Mouse (Mus musculus): ENCODE results near the gene Tbc1d24. TPM values are rescaled to one million over a fixed set of nuclear protein-coding genes. Genes with fewer than 3 reads are reported as not detected.
"Not testable (repeated sequence)": the region's sequence is repeated elsewhere in the genome, so short reads cannot be mapped to it uniquely, and the experiment has no call there.

Tbc1d24 gene
- polyA plus RNA-seq, 3 experiments from 2014 or later = 0.66 to 1.4 (median 1.0) TPM

DNA sequence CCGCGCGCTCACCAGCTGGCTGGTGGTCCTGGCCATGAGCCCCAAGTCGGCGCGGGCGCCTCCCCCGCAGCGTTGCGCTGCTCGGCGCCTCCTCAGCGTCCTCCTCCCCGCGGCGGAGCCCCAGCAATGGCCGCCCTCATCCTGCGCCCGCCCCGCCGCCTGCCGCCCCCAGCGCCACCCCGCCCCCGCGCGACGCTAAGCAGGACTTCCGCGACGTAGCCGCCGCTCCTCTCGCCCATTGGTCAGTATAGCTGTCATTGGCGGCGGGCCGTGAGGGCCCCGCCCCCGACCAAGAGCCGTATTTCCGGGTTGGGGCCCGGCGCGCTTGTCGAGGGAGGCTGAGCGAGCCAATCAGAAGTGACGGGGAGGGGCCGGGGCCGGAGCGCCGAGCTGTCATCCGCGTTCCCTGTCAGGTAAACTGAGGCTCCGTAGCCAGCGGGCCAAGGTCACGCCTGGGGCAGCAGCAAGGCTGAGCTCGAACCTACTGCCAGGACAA is 63.9 kb downstream of the Tbc1d24 start:
- ATAC-seq = peak; percentile 95

DNA sequence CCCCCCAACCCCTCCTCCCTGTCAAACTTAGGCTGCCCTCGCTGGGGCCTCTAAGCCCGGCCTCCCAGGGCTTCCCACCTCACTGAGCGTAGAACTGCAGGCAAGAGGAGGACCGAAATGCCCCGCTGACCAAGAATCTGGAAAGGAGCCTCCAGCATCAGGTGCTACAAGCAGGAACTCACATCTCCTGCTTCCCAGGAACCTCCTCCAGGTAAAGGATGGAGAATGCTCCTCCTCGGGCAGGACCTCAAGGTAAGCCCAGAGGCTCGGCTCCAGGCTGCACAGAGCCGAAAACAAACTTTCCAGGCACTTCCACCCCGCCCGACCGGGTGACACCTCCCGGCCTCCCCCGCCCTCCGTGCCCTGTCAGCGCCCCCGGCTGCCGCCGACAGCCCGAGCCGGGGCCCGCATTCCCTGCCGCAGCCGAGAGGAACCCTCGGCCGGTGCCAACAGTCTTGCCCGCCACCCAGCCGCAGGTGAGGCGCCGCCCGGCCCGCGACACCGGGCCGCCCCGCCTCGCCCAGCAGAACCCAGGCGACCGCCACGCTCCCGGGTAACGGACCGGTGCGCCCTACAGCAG is 64.4 kb downstream of the Tbc1d24 start:
- peak; percentile 13 for ATAC-seq

DNA sequence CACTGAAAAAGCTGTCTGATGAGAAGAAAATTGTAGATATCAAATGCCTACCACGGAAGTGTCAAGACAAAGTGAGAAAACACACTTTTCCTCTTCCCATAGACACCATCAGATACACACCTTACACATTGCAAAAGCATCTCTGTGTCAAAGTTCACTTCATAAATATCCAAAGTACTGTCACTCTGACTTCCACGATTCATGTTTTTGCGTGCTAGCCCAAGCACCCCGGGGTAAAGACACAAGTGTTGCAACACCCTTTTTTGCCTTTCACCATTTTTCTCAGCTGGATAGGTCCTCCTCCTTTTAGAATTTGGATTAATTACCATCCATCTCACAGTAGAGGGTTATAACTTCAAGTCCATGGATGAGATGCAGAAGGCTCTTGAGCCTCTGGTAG is 65.4 kb downstream of the Tbc1d24 start:
- ATAC-seq = no peak

DNA sequence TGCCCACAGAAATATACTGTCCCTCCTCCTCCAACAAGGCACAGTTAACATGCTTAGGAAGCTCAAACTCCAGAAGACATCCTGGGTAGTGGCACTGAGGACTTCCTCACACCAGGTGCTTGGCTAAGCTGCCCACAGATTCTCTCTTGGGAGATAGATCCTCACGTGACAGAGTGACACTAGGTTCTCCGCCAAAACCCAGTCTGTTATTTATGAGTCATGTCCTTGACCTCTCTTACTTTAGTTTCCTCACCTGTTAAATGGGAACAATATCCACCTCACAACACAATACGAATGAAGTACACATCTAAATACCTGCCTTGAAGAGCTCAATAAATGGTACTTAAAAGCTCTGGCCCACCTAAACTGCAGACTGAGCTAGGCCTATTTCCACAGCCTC is 66.1 kb downstream of the Tbc1d24 start:
- no peak for ATAC-seq

DNA sequence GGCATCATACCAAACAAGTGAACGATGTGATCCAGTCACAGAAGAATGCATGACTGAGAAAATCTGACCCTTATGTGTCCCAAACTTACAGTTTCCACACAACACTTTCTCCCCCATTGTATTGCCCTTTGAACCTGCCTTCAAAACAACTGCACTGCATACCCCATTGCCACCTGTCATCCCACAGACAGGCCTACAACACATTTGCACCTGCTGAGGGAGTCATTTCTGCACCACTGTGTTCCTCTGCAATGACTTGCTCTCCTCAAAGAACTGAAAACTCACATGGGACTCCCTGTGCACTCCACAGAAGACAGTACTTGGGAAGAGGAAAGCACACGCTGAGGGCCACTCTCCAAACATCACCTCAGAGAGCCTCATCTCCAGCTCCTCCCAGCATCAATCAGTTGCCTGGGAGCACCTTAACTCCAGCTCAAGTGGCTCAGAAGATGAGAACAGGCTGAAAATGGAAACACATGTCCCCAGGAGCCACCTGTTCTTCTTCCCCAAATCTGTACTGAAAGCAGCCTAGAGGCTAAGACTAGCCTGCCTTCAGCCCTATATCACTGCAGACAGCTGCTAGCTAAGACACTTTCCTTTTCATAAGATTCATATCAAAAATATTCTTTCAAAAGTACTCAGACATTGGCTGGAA is 68.0 kb downstream of the Tbc1d24 start:
- ATAC-seq = no peak

DNA sequence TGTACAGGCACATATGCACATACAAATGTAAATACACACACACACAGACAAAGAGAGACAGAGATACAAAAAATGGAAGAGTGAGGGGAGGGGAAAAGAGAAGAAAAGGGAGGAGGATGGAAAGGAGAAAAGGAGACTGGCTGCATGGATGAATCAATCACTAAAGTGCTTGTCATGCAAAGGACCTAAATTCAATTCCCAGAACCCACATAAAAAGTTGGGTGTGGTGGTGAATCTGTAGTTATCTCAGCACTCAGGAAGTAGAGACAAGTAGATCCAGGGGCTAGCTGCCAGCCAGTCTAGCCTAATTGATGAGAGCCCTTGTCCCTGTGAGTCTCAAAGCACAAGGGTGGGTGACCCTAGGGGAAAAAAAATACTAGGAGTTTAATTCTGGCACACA is 71.3 kb downstream of the Tbc1d24 start:
- ATAC-seq = no peak

DNA sequence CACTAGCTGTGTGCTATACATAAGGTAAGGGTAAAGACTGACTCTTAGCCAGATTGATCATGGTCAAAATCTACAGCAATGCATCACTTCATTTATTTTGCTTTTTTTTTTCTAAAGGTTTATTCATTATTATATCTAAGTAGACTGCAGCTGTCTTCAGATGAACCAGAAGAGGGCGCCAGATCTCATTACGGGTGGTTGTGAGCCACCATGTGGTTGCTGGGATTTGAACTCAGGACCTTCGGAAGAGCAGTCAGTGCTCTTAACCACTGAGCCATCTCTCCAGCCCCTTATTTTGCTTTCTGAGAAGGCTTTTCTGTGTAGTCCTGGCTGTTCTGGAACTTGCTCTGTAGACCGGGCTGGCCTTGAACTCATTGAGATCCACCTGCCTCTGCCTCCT is 72.4 kb downstream of the Tbc1d24 start:
- ATAC-seq = not testable (repeated sequence)

DNA sequence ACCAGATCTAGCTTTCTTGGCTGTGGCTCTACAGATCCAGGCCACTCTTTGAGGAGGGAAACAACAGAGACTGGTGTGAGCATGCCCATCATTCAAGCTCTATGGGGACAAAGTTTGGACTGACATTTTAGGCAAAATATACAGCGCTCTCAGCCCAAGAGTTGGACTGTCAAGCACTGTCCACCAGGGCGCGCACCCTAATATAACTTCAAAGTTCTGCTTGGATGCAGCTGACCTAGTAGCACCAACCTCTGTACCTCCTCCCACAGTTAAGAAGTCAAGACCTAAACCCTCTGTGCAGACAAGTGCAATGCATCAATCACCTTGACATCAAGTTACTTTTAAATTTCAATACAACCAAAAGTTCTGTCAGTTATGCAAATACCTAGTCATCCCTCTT is 73.8 kb downstream of the Tbc1d24 start:
- no peak for ATAC-seq

DNA sequence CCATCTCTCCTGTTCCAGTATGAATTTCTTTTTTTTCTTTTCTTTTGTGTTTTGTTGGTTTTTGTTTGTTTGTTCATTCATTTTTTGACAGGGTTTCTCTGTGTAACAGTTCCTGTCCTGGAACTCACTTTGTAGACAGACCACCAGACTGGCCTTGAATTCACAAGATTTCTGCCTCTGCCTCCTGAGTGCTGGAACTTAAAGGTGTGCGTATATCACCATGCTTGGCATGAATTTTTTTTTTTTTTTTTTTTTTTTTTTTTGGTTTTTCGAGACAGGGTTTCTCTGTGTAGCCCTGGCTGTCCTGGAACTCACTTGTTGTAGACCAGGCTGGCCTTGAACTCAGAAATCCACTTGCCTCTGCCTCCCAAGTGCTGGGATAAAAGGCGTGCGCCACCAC is 76.1 kb downstream of the Tbc1d24 start:
- not testable (repeated sequence) for ATAC-seq

DNA sequence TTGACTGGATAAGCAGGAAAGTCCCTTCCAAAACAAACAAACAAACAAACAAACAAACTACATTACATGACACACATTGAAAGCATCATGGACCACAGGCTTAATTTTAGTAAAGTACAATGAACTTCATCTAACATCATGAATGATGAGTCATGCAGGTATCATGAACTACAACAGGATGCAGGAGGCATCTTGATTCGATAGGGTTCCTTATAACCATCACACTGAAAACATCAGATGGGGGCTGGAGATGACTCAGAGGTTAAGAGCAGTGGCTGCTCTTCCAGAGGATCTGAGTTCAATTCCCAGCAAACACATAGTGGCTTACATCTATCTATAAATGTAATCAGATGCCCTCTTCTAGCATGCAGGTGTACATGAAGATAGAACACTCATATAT is 77.8 kb downstream of the Tbc1d24 start:
- peak; percentile 80 for ATAC-seq

DNA sequence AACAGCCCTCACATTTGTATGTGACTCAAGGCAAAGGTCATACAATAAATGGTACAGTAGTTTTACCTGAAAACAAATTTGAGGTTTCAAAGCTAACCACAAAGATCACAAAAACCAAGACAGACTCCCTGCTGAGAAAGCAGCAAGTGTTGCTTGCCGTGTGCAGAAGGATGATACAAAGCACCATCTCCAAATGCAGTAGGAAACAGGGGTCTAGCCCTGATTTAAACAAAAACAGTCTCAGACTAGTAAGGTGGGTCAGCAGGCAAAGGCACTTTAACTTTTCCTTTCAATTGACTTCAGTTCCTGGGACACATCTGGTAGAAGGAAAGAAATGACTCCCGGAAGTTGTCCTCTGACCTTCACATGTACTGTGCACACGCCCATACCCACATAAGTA is 78.6 kb downstream of the Tbc1d24 start:
- peak; percentile 43 for ATAC-seq

Other genes with a start within 250 kb of the Tbc1d24 start
- 1 to 10 TPM in 1 of 3 experiments, not detected in 2; 2.4 TPM for gene Prss30, start 225.0 kb downstream of the Tbc1d24 start, polyA plus RNA-seq (2017; shearing (Covaris generic))
- not detected for gene Prss22, start 207.5 kb downstream of the Tbc1d24 start, polyA plus RNA-seq (2017; shearing (Covaris generic))
- gene Prss27, start 167.4 kb downstream of the Tbc1d24 start, polyA plus RNA-seq (2017; shearing (Covaris generic)) = under 1 TPM in 1 of 3 experiments, not detected in 2; 0.36 TPM
- gene Kctd5, start 132.1 kb downstream of the Tbc1d24 start, polyA plus RNA-seq (2017; shearing (Covaris generic)) = 1 to 10 TPM; 4.3 to 6.5 (median 6.3) TPM
- gene Pdpk1, start 54.6 kb downstream of the Tbc1d24 start, polyA plus RNA-seq (2017; shearing (Covaris generic)) = 10 to 100 TPM; 34.1 to 47.4 (median 39.7) TPM
- 10 to 100 TPM; 21.6 to 30.0 (median 29.7) TPM for gene Amdhd2, start 41.8 kb downstream of the Tbc1d24 start, polyA plus RNA-seq (2017; shearing (Covaris generic))
- 100 to 1,000 TPM; 164 to 208 (median 177) TPM for gene Atp6v0c, start 35.9 kb downstream of the Tbc1d24 start, polyA plus RNA-seq (2017; shearing (Covaris generic))
- not detected for gene Ntn3, start 4.0 kb upstream of the Tbc1d24 start, polyA plus RNA-seq (2017; shearing (Covaris generic))
- gene Tedc2, start 15.3 kb upstream of the Tbc1d24 start, polyA plus RNA-seq (2017; shearing (Covaris generic)) = 1 to 10 TPM; 7.2 to 9.5 (median 9.1) TPM
- 10 to 100 TPM in 1 of 3 experiments, 1 to 10 TPM in 2; 3.4 to 43.6 (median 6.3) TPM for gene Ccnf, start 45.9 kb upstream of the Tbc1d24 start, polyA plus RNA-seq (2017; shearing (Covaris generic))
- not detected for gene Abca17, start 145.5 kb upstream of the Tbc1d24 start, polyA plus RNA-seq (2017; shearing (Covaris generic))
- gene Abca3, start 146.4 kb upstream of the Tbc1d24 start, polyA plus RNA-seq (2017; shearing (Covaris generic)) = 10 to 100 TPM; 17.8 to 31.2 (median 26.3) TPM
- 100 to 1,000 TPM; 118 to 138 (median 130) TPM for gene Rnps1, start 209.0 kb upstream of the Tbc1d24 start, polyA plus RNA-seq (2017; shearing (Covaris generic))
- gene Eci1, start 221.1 kb upstream of the Tbc1d24 start, polyA plus RNA-seq (2017; shearing (Covaris generic)) = 10 to 100 TPM; 52.4 to 61.7 (median 59.7) TPM
- 1 to 10 TPM; 2.9 to 6.5 (median 4.8) TPM for gene Dnase1l2, start 237.5 kb upstream of the Tbc1d24 start, polyA plus RNA-seq (2017; shearing (Covaris generic))

All from inflammation-experienced regulatory T-cells, adult 6 months (primary cell).